Mouse (Mus musculus) thymus, adult 2 months (tissue): ENCODE data around the gene Crb1. TPM values are rescaled to one million over a fixed set of nuclear protein-coding genes. Genes with fewer than 3 reads are reported as not detected.

ENCODE experiments used
- DNase-seq: peaks from one replicate; pipeline ENCODE4 v3.0.0; 2021
- H3K27ac ChIP-seq: fragments of 200-500 bp; 2 replicates; pipeline ENCODE4 v1.5.1; 2012; ENCODE audit warnings: low read length, control low read depth; ENCODE audit not compliant: control insufficient read depth, insufficient read depth
- H3K27me3 ChIP-seq: fragments of 200-500 bp; 2 replicates; pipeline ENCODE4 v1.6.1; 2012; ENCODE audit warnings: mild to moderate bottlenecking, low read length, moderate library complexity, mixed read lengths; ENCODE audit not compliant: control insufficient read depth, insufficient read depth
- H3K36me3 ChIP-seq: fragments of 200-500 bp; 2 replicates; pipeline ENCODE4 v1.6.1; 2012; ENCODE audit warnings: mild to moderate bottlenecking, low read length, moderate library complexity; ENCODE audit not compliant: control insufficient read depth, insufficient read depth
- H3K4me1 ChIP-seq: fragments of 200-500 bp; replicated peaks from 2 replicates; pipeline ENCODE4 v1.6.1; 2012; ENCODE audit warnings: low read length; ENCODE audit not compliant: control insufficient read depth, insufficient read depth
- H3K4me3 ChIP-seq: fragments of 200-500 bp; 2 replicates; pipeline ENCODE4 v1.5.1; 2012; ENCODE audit warnings: mild to moderate bottlenecking, low read length, control low read depth, moderate library complexity; ENCODE audit not compliant: control insufficient read depth, insufficient read depth
- CTCF ChIP-seq: fragments of 200-500 bp; IDR thresholded peaks from 2 replicates; pipeline ENCODE4 v1.5.1; 2012; ENCODE audit warnings: mild to moderate bottlenecking, control low read depth, low read length, moderate library complexity, borderline replicate concordance; ENCODE audit not compliant: control insufficient read depth, poor library complexity, insufficient read depth; ENCODE audit errors: extremely low read depth
- POLR2A ChIP-seq: fragments of 200-500 bp; IDR thresholded peaks from 2 replicates; pipeline ENCODE4 v1.6.1; 2012; ENCODE audit warnings: mild to moderate bottlenecking, low read length, control low read depth, moderate library complexity; ENCODE audit not compliant: control insufficient read depth, poor library complexity, insufficient read depth; ENCODE audit errors: extremely low read depth
- WGBS: fragments of 180-500 bp; shearing (Covaris S2); methylation state at CpG from one replicate; pipeline ENCODE4 v1.1.7; 2018; 5-methylcytosine and 5-hydroxymethylcytosine counted together
- polyA plus RNA-seq: library from polyadenylated mRNA; depleted of rRNA; stranded (reverse); fragments of >200 nt; gene quantifications from 2 replicates; pipeline ENCODE4 v1.2.3, GENCODE M21; 2012

The Crb1 gene
- polyA plus RNA-seq, 1 experiment = 0.03 TPM

GRCm38 (mm10) chr1:139378861-139379620 lies 2.1 kb upstream of the Crb1 start:
- no peak overlapping the region for H3K27ac ChIP-seq
- H3K36me3 ChIP-seq = no peaks in the 10 kb centered on the region
- no peak overlapping the region for H3K4me3 ChIP-seq
- H3K27me3 ChIP-seq = no peaks in the 10 kb centered on the region
- H3K4me1 ChIP-seq = peaks cover 2% of the 10 kb centered on the region; the same call in 1 of the 2 replicates
- 67% methylated on average over 11 of the region's 11 CpGs for WGBS
- TF ChIP-seq POLR2A (no peak), CTCF (no peak)
- peak; percentile 3 for DNase-seq

- TF ChIP-seq CTCF (no peak), POLR2A (no peak)
- H3K27ac ChIP-seq = no peak overlapping the region
- peaks cover 2% of the 10 kb centered on the region; the same call in 1 of the 2 replicates for H3K4me1 ChIP-seq
- 92% methylated on average over 6 of the region's 6 CpGs for WGBS
- H3K27me3 ChIP-seq = no peaks in the 10 kb centered on the region
- H3K36me3 ChIP-seq = no peaks in the 10 kb centered on the region
- DNase-seq = no peak
- no peak overlapping the region for H3K4me3 ChIP-seq
Observed at GRCm38 (mm10) chr1:139375900-139376299, 1.0 kb downstream of the Crb1 start.

- H3K36me3 ChIP-seq = no peaks in the 10 kb centered on the region
- H3K27ac ChIP-seq = no peak overlapping the region
- DNase-seq = no peak
- no peak for TF ChIP-seq CTCF
- WGBS = 86% methylated on average over 6 of the region's 6 CpGs
- H3K4me1 ChIP-seq = no peaks in the 10 kb centered on the region
- no peak overlapping the region for H3K4me3 ChIP-seq
- no peaks in the 10 kb centered on the region for H3K27me3 ChIP-seq
Observed at GRCm38 (mm10) chr1:139371341-139371740, 5.6 kb downstream of the Crb1 start.

GRCm38 (mm10) chr1:139348566-139348965 lies 28.3 kb downstream of the Crb1 start:
- no peak for TF ChIP-seq POLR2A
- no peak for TF ChIP-seq CTCF
- Histone ChIP-seq H3K27me3 (no peaks in the 10 kb centered on the region), H3K36me3 (no peaks in the 10 kb centered on the region), H3K4me3 (no peak overlapping the region), H3K27ac (no peak overlapping the region), H3K4me1 (no peaks in the 10 kb centered on the region)
- 66% methylated on average over 4 of the region's 4 CpGs for WGBS
- no peak for DNase-seq

GRCm38 (mm10) chr1:139346602-139347371 lies 30.1 kb downstream of the Crb1 start:
- no peaks in the 10 kb centered on the region for H3K4me1 ChIP-seq
- no peak overlapping the region for H3K27ac ChIP-seq
- H3K36me3 ChIP-seq = no peaks in the 10 kb centered on the region
- WGBS = 83% methylated on average over 11 of the region's 11 CpGs
- TF ChIP-seq CTCF (no peak), POLR2A (no peak)
- no peak for DNase-seq
- no peaks in the 10 kb centered on the region for H3K27me3 ChIP-seq
- H3K4me3 ChIP-seq = no peak overlapping the region

- Histone ChIP-seq H3K27ac (no peak overlapping the region), H3K36me3 (no peaks in the 10 kb centered on the region), H3K27me3 (no peaks in the 10 kb centered on the region), H3K4me1 (no peaks in the 10 kb centered on the region), H3K4me3 (no peak overlapping the region)
- TF ChIP-seq POLR2A (no peak), CTCF (no peak)
- DNase-seq = no peak
- 97% methylated on average over 6 of the region's 6 CpGs for WGBS
Observed at GRCm38 (mm10) chr1:139346030-139346601, 30.8 kb downstream of the Crb1 start.
